Mouse (Mus musculus) forelimb bud, embryonic 11.5 days (tissue): ENCODE measurements around the gene Tnpo2.
A peak's percentile ranks its signal among the peaks of the same experiment; 100 is the strongest.

ENCODE experiments used
- DNase-seq: peaks from one replicate; pipeline ENCODE4 v3.0.0-alpha.2; 2012; ENCODE audit warnings: low read depth, low spot score

The Tnpo2 gene

DNA sequence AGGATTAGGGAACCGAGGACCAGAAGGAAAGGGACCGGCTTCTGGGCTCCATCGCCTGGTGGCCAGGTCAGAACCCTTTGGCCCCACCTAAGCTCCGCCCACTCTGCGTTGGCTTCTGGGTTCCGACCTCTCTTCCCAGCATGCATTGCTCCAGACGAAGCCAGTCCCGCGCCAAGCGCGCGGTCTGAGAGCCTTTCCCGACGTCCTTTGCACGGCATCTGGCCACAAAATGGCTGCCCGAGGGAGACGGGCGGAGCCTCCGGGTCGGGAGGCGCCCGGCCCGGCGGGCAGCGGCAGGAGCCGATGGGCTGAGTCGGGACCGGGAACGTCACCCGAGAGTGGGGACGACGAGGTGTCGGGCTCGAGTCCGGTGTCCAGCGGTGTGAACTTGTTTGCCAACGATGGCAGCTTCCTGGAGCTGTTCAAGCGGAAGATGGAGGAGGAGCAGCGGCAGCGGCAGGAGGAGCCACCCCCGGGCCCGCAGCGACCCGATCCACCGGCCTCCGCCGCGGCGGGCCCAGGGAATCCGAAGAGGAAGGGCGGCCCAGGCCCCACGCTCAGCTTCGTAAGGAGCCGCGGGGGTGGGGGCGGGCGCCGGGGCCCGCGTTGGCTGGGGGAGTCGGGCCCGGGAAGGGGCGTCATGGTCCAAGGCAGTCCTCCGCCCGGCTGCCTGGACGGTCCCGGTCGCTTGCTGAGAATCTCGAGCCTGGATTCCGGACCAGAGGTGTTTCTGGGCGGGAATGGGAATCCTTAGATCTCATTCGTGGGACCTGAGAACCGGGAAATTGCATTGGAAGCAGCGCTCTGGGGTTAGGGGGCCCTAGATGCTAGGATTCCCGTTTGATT, 9.8 kb upstream of the Tnpo2 start, which contains the start of gene Trir:
TSS of gene Trir (plus strand) at position 154 of the 846 bp plus-strand sequence.
- DNase-seq, result peak; percentile 97

DNA sequence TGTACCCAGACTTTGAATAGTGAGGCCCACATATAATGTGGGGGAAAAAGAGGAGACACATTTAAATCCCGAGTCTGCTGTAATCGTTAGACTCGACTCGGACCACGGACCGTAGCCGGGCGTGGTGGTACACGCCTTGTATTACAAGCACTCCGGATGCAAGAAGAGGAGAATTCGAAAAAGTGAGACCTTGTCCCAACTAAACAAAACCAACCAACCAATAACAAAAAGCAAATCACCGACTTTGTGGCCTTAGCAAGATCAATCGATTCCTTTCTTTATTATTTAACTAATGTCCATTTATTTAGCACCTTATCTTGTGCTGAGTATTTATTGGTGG, 9.2 kb upstream of the Tnpo2 start:
- peak; percentile 20 for DNase-seq

DNA sequence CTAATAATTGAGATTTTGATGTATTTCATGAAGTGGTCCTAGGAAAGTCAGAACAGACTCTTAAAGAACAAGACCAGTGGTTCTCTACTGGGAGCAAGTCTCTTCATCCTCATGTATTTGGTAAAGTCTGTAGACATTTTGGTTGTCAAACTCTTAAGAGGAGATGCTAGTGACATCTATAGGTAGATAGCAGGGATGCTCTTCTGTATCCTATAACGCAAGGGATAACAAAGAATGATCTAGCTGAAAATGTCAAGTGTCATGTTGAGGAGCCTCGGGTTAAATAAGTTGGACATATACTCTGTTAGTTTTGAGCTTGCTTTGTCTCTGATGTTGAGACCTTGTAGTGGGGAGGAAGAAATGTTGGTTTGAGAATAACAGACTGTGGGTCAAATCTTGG, 8.8 kb upstream of the Tnpo2 start:
- DNase-seq, result no peak

DNA sequence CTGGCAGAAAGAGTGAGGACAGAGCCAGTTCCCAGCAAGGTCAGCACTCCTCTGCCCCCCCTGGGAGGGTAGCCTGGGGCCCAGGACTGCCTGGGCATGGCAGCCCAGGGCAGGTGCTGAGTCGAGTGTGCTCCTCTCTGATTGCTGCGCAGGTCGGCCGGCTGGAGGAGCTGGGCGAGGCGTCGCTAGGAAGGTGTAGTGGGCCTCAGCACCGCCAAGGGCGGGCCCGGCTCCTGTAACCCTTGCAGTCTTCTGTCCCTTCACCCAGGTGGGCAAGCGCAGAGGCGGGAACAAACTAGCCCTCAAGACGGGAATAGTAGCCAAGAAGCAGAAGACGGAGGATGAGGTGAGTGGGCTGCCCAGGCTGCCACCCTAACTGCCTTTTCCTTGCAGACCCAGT, 7.4 kb upstream of the Tnpo2 start:
- no peak for DNase-seq

DNA sequence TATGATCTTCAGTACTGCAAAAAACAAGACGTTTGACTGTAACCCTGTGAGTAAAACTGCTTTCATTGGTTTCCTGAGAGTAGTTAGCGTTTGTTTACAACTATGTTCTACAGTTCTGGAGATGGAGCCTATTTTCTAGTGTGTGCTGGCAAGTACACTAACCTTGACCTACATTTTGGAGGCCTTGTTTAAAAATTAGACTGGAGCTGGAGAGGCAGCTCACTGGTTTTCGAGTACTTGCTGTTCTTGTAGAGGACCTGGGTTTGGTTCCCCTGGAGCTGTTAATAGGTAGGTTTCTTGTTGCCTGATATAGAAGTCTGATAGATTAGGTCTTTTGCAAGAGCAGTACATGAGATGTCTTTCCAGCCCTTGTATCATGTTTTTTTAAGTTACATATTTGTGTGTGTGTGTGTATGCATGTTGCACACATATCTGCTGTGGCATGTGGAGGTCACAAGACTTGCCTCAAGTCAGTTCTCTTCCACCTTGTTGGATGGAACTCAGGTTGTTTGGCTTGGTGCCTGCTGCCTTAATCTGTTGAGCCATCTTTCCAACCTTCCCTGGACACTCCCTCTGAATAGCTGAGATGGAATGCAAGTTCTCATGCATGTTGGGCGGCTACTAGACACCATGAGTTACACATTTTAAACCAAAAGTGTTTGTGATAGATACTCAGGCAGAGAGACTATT, 3.9 kb upstream of the Tnpo2 start:
- no peak for DNase-seq

DNA sequence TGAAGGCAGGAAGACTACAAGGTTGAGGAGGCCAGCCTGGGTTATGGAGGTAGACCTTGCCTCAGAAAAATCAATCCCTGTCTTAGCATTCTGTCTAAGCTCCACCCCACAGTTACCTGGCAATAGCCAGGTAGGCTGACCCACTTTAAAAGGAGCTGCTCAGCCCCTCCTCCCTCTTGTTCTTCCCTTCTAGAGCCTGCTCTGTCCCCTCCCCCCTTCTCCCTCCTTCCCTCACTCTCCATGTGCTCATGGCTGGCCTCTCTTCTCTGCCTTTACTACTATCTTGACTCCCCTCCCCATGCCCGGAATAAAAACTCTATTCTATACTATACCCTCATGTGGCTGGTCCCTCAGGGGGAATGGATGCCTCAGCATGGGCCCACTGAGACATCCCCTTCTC, 2.8 kb upstream of the Tnpo2 start:
- no peak for DNase-seq

DNA sequence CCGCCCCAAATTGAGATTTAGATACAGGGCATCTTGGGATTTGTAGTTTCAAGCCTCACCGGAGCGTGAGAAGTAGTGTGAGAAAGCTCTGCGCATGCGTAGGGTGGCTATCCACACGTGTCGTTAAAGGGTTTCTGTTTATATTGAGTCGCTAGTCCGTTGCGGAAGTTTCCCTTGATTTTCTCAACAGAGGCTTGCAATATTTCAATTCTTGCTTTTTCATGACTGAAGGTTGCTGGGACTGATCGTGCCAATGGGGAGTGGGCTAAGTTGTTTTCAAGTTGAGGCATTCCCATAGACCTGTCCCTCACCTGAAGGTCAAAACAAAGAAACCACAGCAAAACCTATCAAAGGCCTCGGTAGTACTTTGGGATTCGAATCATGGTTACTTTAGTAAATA, 2.0 kb upstream of the Tnpo2 start:
- DNase-seq, result peak; percentile 84

DNA sequence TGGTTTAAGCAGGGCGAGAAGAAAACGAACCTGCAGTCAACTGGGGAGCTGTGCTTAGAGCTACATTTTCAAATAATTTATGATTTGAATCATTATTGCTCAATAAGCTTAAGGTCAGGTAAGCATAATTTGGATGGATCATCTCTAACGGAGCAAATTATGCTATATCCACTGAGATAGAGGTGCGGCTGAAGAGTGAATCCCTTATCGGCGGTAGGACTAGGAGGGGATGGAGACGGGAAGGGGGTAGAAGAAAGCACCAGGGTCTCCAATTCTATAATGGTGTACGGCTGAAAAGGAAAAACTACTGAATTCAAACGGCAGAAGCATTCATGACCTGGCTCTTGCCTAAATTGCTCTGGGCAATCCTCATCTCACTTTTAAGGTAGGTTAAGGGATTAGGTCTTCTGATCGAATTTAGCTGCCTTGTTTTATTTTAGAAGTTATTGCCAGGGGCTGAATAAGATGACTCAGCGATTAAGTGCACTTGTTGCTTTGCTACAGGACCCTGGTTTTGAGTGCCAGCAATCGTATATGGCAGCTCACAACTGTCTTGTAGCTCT, 1.5 kb upstream of the Tnpo2 start:
- peak; percentile 26 for DNase-seq

DNA sequence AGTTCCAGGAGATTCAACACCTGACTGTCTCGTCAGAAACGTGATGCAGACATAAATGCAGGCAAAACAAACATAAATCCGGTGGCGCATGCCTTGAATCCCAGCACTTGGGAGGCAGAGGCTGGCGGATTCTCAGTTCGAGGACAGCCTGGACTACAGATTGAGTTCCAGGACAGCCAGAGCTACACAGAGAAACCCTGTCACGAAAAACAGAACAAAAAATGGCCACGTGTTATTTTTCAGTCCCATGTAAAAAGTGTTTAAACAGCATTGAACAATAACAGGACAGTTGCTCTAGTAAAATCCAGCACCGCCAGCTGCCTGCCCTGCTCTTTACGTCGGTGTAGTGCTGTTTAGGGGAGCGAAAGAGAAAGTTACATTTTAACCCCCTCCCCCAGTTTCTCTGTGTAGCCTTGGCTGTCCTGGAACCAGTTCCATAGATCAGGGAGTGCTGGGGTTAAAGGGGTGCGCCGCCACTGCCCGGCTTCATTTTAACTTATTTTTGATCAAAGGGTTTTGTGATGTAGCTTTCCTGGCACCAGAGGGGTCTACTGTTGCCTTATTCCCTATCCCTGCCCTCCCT, 896 bp upstream of the Tnpo2 start:
- no peak for DNase-seq

DNA sequence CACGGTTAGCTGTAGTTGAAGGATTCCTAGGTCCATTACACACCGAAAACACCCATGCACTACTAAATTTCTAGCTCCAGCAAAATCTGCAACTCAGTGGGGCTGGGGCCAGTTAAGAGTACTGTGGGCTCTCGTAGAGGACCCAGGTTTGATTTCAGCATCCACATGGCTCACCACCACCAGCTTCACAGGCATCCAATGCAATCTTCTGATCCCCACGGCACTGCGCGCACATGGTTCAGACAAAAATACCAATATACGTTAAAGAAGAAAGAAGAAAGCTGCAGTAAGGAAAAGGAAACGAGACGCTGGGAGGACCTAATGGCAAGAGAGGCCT, 366 bp upstream of the Tnpo2 start:
- no peak for DNase-seq

DNA sequence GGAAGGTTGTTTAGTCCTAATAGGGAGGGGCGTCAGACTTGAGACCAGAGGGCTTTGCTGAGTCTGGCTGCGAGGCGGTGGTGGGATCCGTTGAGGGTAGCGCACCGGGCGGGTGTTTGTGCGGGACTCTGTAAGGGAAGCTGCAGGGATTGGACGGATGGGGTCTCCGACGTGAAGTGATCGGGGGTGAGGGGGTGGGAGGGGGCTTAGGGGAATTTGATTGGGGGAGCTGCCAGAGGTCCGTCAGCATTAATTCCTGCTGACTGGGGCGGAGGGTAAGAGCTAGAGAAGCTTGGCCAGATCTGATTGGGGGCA, 608 bp downstream of the Tnpo2 start:
- peak; percentile 61 for DNase-seq

DNA sequence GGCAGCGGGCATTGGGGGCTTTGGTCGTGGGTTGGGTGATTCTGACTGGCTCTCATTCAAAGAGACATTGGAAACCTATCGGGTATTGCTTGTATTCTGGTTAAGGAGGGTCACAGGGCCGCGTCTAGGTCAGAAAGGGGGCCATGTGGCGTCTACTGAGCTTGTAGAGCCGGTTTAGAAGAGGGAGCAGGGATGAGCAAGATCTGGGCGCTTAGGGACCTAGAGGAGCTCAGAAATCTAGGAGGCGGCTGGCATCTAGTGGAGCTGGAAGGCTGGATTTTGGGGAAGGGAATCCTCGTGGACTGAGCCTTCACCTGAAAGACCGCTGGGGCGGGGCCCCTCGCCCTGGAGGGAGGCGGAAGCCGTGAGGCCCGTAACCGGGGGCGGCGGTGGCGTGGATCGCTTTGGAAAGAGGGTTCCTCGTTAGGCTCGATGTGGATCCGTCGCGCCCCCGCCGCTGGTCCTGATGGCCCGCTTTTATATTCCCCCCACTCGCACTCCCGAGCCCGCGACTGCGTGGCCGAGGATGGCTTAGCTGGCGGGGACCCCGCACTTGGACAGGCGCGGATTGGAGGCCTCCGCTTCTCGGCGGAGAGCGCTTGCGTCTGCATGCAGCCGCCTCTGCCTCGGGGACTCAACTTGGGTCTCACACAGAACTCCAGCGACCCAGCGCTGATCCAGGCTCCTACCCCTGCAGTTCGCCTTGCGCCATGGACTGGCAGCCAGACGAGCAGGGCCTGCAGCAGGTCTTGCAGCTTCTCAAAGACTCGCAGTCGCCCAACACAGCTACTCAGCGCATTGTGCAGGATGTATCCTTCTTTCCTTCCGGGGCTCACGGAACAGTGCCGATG, 1.2 kb downstream of the Tnpo2 start:
- peak; percentile 18 for DNase-seq

DNA sequence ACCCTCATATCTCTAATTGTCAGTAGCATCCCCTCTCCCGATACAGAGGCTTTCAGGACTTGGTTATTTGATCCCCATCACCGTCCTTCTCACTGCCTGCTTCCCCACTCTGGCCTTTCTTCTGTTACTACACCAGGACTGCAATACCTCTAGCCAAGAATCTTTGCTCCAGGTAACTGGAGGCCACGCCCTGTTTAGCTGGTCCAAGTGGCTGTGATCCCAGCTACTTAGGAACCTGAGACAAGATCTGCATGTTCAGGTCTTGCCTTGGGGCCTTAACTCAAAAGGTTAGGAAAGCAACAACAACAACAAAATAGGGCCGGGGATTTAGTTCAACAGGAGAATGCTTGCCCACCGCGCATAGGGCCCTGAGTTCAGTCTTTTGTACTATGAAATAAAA, 6.9 kb downstream of the Tnpo2 start:
- no peak for DNase-seq

DNA sequence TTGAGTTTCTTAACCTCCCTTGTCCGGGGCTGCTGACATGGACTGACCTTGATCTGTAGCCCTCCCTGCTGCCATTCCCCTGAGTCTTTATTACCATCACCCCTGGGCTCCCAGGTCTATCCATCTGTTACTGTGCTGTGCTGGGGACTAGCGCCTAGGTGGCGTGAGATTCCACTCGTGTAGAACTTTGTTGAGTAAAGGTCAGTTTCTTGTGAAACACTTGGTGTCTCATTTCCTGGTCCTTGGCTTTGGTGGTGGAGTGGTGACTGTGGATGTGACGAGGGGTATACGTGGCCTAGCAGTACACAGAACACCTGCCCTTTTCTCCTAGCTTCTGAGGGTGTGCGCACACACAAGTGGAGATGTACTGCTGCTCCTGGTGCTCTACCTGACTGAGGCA, 20.7 kb downstream of the Tnpo2 start:
- DNase-seq, result no peak

DNA sequence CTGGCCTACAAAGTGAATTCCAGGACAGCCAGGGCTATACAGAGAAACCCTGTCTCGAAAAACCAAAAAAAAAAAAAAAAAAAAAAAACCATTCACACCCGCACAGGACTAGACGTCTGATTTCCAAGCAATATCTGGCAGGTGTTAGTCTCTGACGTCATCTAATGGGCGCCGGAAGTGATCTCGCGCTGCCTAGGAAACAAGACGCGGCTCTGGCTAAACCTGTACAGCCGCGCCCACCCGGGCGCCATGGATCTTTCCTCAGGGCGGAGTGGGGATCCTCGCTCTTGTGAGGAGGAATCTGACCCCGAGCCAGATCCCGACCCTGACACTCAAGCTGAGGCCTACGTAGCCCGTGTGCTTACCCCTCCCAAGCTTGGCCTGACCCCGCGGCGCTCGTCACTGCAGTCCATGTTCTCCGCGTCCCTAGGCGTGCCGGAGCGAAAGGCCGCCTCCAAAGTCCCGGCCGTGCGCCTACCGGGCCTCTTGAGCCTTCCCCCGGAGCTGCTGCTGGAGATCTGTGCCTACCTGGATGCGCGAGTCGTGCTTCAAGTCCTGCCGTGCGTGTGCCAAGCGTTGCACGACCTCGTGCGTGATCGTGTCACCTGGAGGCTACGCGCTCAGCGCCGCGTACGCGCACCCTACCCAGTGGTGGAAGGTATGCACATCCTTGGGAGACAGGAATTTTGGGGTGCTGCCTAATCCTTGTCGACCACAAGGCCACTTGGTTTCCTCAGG, 23.3 kb downstream of the Tnpo2 start, which contains the start of gene Fbxw9:
TSS of gene Fbxw9 (plus strand) at position 177 of the 738 bp plus-strand sequence.
- peak; percentile 94 for DNase-seq

DNA sequence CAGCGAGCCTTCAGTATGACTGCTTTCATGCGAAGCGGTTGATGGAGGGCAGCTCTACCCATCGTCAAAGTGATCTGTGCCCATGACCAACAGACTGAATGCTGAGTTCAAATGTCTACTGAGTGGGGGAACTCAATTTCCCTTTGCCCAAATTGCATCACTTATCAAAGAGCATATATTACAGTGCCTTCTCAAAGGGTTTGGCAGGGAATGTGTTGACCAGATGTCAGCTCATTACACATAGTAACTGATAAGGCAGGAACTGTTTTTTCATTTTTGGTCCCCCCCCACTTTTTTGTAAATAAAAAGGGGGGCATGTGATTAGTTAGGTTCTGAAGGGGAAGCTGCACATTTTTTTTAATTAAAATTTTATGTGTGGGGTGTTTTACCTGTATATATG, 25.9 kb downstream of the Tnpo2 start:
- no peak for DNase-seq

DNA sequence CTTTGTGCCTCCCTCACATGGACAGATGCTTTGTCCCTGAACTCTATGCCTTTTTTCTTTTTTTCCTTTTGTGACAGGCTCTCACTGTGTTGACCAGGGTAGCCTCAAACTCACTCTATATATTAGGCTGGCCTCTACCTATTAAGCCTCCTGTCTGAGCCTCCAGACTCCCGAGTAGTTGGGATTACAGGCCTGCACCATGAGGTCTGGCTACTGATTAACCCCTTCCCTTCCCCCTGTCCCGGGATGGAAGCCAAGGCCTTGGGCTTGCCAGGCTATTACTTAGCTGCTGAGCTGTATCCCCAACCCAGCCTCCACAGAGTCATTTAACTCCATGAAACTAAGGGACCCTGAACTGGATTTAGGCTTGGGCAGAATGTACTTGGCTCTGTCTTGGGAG, 28.5 kb downstream of the Tnpo2 start:
- DNase-seq, result no peak

DNA sequence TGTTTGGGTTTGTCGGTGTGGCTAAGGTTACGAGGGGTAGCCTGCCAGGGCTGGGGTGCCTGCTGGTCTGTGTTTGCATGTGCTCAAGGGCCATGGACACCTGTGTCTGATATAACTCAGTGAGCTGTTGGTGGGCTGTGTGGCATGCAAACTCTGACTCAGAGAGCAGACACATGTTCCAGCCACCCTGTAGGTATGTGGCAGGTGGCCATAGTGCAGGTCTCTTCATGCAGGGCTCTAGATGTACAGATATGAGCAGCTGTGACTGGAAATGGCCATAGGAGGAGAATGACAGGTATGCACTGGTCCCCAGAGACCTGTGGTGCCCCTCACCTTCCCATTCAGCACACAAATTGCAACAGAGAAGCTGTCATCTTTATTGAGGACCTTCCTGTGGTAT, 30.4 kb downstream of the Tnpo2 start:
- no peak for DNase-seq

DNA sequence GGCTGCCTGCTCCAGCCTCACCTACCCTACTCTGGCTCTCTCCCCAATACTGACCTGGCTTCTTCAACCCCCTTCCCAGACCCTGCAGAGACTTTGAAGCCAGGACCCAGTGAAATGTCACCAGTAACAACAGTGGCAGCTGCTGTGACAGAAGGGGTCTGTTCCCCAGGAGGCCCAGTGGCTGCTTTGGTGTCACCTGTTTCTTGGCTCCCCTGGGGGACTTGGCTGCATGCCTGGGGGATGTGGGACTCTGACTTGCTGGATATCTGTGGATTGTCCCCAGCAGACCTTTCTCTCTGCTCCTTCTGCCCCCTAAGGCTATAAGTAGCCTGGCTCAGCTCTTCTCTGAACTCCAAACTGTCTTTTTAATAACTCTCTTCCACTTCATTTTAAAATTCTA, 31.3 kb downstream of the Tnpo2 start, which contains the start of gene Gm5741:
TSS of gene Gm5741 (minus strand) at position 1 of the 400 bp plus-strand sequence.
- DNase-seq, result no peak

DNA sequence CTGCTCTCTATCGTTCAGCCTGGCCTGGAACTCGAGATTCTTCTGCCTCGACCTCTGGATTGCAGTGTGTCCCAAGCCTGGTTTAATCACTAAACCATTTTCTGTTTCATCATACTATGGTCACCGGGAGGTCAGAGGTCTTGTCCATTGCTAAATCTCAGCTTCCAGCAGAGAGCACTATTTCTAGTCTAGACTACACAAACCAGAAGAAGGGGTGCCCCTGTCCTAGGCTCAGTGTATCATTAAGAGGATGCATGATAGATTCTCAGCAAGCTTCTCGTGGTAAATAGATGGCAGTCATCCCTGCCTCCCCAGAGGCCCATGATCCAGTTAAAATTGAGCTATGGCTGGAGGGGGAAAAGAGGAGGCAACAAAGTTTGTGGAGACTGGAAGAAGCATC, 34.3 kb downstream of the Tnpo2 start:
- DNase-seq, result no peak
